ENCODE assay signal across 9 mouse cellular contexts in genomic region chr5:133666473-133666872, GRCm38 (mm10).
DNase-seq lines count a peak whose midpoint lies in the region; ATAC-seq lines count a peak whose summit lies in the region.
"Had no signal": no experiment of that assay in that cellular context is flagged by ENCODE, and none has a peak within 500 bp of the region (broad histone marks: within the 10 kb centered on the region; RNA-seq: fewer than 3 reads in every experiment).

No protein-coding gene starts in this region.

- no peak overlapping the region for H3K4me2 ChIP-seq in forebrain, embryonic 14.5 days (ENCODE audit: low read length)
- no peak overlapping the region for H3K4me2 ChIP-seq in forebrain, embryonic 13.5 days
- H3K4me2 ChIP-seq in midbrain, embryonic 11.5 days = no peak overlapping the region
- no peak overlapping the region for H3K4me2 ChIP-seq in midbrain, embryonic 16.5 days (ENCODE audit: low read length)
- no peak overlapping the region for H3K4me2 ChIP-seq in neural tube, embryonic 11.5 days (ENCODE audit: low read depth)
- no peak overlapping the region for H3K4me2 ChIP-seq in intestine, embryonic 16.5 days (ENCODE audit: low read depth, low read length)
- H3K4me2 ChIP-seq: stomach, embryonic 15.5 days had no signal

- H3K27me3 ChIP-seq in forebrain, embryonic 14.5 days (replicated peaks; ENCODE audit: control insufficient read depth, insufficient read depth, low read length) = no peaks in the 10 kb centered on the region
- H3K27me3 ChIP-seq in forebrain, embryonic 13.5 days = no peaks in the 10 kb centered on the region
- H3K27me3 ChIP-seq in midbrain, embryonic 11.5 days (ENCODE audit: control insufficient read depth, insufficient read depth, low read length) = no peaks in the 10 kb centered on the region
- H3K27me3 ChIP-seq in midbrain, embryonic 16.5 days (ENCODE audit: control insufficient read depth, insufficient read depth, low read depth, low read length) = no peaks in the 10 kb centered on the region
- H3K27me3 ChIP-seq in neural tube, embryonic 11.5 days (ENCODE audit: control insufficient read depth, insufficient read depth, low read length) = no peaks in the 10 kb centered on the region
- H3K27me3 ChIP-seq in intestine, embryonic 16.5 days (replicated peaks; ENCODE audit: control insufficient read depth, insufficient read depth, low read length) = no peaks in the 10 kb centered on the region
- H3K27me3 ChIP-seq: stomach, embryonic 15.5 days had no signal

- no peaks in the 10 kb centered on the region for H3K9me3 ChIP-seq in forebrain, embryonic 14.5 days (replicated peaks; ENCODE audit: control insufficient read depth, low read length)
- no peaks in the 10 kb centered on the region for H3K9me3 ChIP-seq in forebrain, embryonic 13.5 days (replicated peaks)
- H3K9me3 ChIP-seq in midbrain, embryonic 11.5 days (ENCODE audit: control insufficient read depth, low read length) = no peaks in the 10 kb centered on the region
- H3K9me3 ChIP-seq in midbrain, embryonic 16.5 days (replicated peaks; ENCODE audit: control insufficient read depth, low read length, poor library complexity, severe bottlenecking) = no peaks in the 10 kb centered on the region
- no peaks in the 10 kb centered on the region for H3K9me3 ChIP-seq in neural tube, embryonic 11.5 days (ENCODE audit: control insufficient read depth, low read length)
- no peaks in the 10 kb centered on the region for H3K9me3 ChIP-seq in intestine, embryonic 16.5 days (ENCODE audit: control insufficient read depth, low read length)
- H3K9me3 ChIP-seq: stomach, embryonic 15.5 days had no signal

- DNase-seq in forebrain, embryonic 14.5 days (ENCODE audit: low spot score) = peak; percentile 44
- DNase-seq in midbrain, embryonic 11.5 days (ENCODE audit: low spot score, missing footprints) = peak; percentile 75
- DNase-seq in cerebellum, postnatal 25 days = peak; percentile 58 to 80
- peak; percentile 58 to 70 for DNase-seq in layer of hippocampus, postnatal 10 days (ENCODE audit: low spot score in 2 of 2)
- DNase-seq in neural tube, embryonic 11.5 days (ENCODE audit: low spot score) = peak; percentile 47

- 37% methylated on average over 6 of the region's 6 CpGs for WGBS in forebrain, embryonic 14.5 days
- 36% methylated on average over 6 of the region's 6 CpGs for WGBS in forebrain, embryonic 13.5 days
- WGBS in midbrain, embryonic 11.5 days = 41% methylated on average over 6 of the region's 6 CpGs
- 38% methylated on average over 6 of the region's 6 CpGs for whole genome bisulfite sequencing in midbrain, embryonic 16.5 days
- 41% methylated on average over 6 of the region's 6 CpGs for WGBS in neural tube, embryonic 11.5 days
- 40% methylated on average over 6 of the region's 6 CpGs for WGBS in intestine, embryonic 16.5 days

- H3K9ac ChIP-seq in forebrain, embryonic 14.5 days (ENCODE audit: low read length) = no peak overlapping the region
- H3K9ac ChIP-seq in forebrain, embryonic 13.5 days = no peak overlapping the region
- no peak overlapping the region for H3K9ac ChIP-seq in midbrain, embryonic 11.5 days (ENCODE audit: low read length)
- H3K9ac ChIP-seq in midbrain, embryonic 16.5 days (ENCODE audit: low read depth, low read length) = no peak overlapping the region
- H3K9ac ChIP-seq in neural tube, embryonic 11.5 days (ENCODE audit: low read length) = no peak overlapping the region
- no peak overlapping the region for H3K9ac ChIP-seq in intestine, embryonic 16.5 days (ENCODE audit: low read depth, low read length)
- H3K9ac ChIP-seq: stomach, embryonic 15.5 days had no signal

- ATAC-seq in forebrain, embryonic 14.5 days = no peak
- no peak for ATAC-seq in forebrain, embryonic 13.5 days
- no peak for ATAC-seq in midbrain, embryonic 11.5 days (ENCODE audit: low FRiP score)
- no peak for ATAC-seq in midbrain, embryonic 16.5 days
- no peak for ATAC-seq in neural tube, embryonic 11.5 days (ENCODE audit: insufficient read depth, low FRiP score, low TSS enrichment)
- ATAC-seq in intestine, embryonic 16.5 days = no peak

- no peak overlapping the region for H3K27ac ChIP-seq in forebrain, embryonic 14.5 days (ENCODE audit: low read depth, low read length)
- no peak overlapping the region for H3K27ac ChIP-seq in forebrain, embryonic 13.5 days
- no peak overlapping the region for H3K27ac ChIP-seq in midbrain, embryonic 11.5 days (ENCODE audit: low read depth, low read length)
- no peak overlapping the region for H3K27ac ChIP-seq in midbrain, embryonic 16.5 days (ENCODE audit: low read length)
- no peak overlapping the region for H3K27ac ChIP-seq in neural tube, embryonic 11.5 days (ENCODE audit: low read depth, low read length)
- H3K27ac ChIP-seq in intestine, embryonic 16.5 days (ENCODE audit: low read length) = no peak overlapping the region
- H3K27ac ChIP-seq: stomach, embryonic 15.5 days had no signal

- no peak overlapping the region for H3K4me3 ChIP-seq in forebrain, embryonic 14.5 days (ENCODE audit: low read depth, low read length)
- no peak overlapping the region for H3K4me3 ChIP-seq in forebrain, embryonic 13.5 days
- H3K4me3 ChIP-seq in midbrain, embryonic 11.5 days (ENCODE audit: low read depth, low read length) = no peak overlapping the region
- no peak overlapping the region for H3K4me3 ChIP-seq in midbrain, embryonic 16.5 days (ENCODE audit: low read depth, low read length)
- H3K4me3 ChIP-seq in neural tube, embryonic 11.5 days (ENCODE audit: low read depth, low read length) = no peak overlapping the region
- no peak overlapping the region for H3K4me3 ChIP-seq in intestine, embryonic 16.5 days (ENCODE audit: low read length)
- H3K4me3 ChIP-seq: stomach, embryonic 15.5 days had no signal

- H3K36me3 ChIP-seq in forebrain, embryonic 14.5 days (ENCODE audit: control insufficient read depth, insufficient read depth, low read length) = no peaks in the 10 kb centered on the region
- H3K36me3 ChIP-seq in forebrain, embryonic 13.5 days (ENCODE audit: poor library complexity, severe bottlenecking) = no peaks in the 10 kb centered on the region
- no peaks in the 10 kb centered on the region for H3K36me3 ChIP-seq in midbrain, embryonic 11.5 days (ENCODE audit: control insufficient read depth, insufficient read depth, low read length)
- no peaks in the 10 kb centered on the region for H3K36me3 ChIP-seq in midbrain, embryonic 16.5 days (ENCODE audit: control insufficient read depth, insufficient read depth, low read length)
- H3K36me3 ChIP-seq in neural tube, embryonic 11.5 days (ENCODE audit: control insufficient read depth, insufficient read depth, low read length) = no peaks in the 10 kb centered on the region
- no peaks in the 10 kb centered on the region for H3K36me3 ChIP-seq in intestine, embryonic 16.5 days (ENCODE audit: control insufficient read depth, insufficient read depth, low read length)
- H3K36me3 ChIP-seq: stomach, embryonic 15.5 days had no signal

- H3K4me1 ChIP-seq in forebrain, embryonic 14.5 days (ENCODE audit: control insufficient read depth, insufficient read depth, low read length) = no peaks in the 10 kb centered on the region
- peaks cover 7% of the 10 kb centered on the region; the same call in 1 of the 2 replicates for H3K4me1 ChIP-seq in forebrain, embryonic 13.5 days
- no peaks in the 10 kb centered on the region for H3K4me1 ChIP-seq in midbrain, embryonic 11.5 days (ENCODE audit: control insufficient read depth, insufficient read depth, low read length)
- H3K4me1 ChIP-seq in midbrain, embryonic 16.5 days (ENCODE audit: control insufficient read depth, insufficient read depth, low read length) = peaks cover 2% of the 10 kb centered on the region; the same call in 1 of the 2 replicates
- H3K4me1 ChIP-seq in neural tube, embryonic 11.5 days (ENCODE audit: control insufficient read depth, insufficient read depth, low read length) = no peaks in the 10 kb centered on the region
- no peaks in the 10 kb centered on the region for H3K4me1 ChIP-seq in intestine, embryonic 16.5 days (ENCODE audit: control insufficient read depth, insufficient read depth, low read length)
- H3K4me1 ChIP-seq: stomach, embryonic 15.5 days had no signal
